Mouse (Mus musculus): Measurements from ENCODE around the gene Trim72. TPM values are rescaled to one million over a fixed set of nuclear protein-coding genes. Genes with fewer than 3 reads are reported as not detected.

Trim72 gene
- total and polyA plus RNA-seq, 3 experiments = 0.14 to 0.19 TPM; not detected in 1

GRCm38 (mm10) chr7:128031403-128031976, 27.7 kb downstream of the Trim72 start (continued):
- peak; percentile 81 for TF ChIP-seq ZNF384 (IDR thresholded peaks at IDR 0.05; ENCODE audit: low read depth, low read length)
- TF ChIP-seq MAZ (IDR thresholded peaks at IDR 0.05; ENCODE audit: low read depth, low read length) = no peak

GRCm38 (mm10) chr7:128032290-128032988, 28.7 kb downstream of the Trim72 start:
- H3K4me3 ChIP-seq (ENCODE audit: control insufficient read depth in 1 of 2, insufficient read depth in 1 of 2, low read depth in 2 of 2, low read length in 2 of 2) = no peak overlapping the region
- H3K27ac ChIP-seq (ENCODE audit: control insufficient read depth, low read depth, low read length) = no peak overlapping the region
- peaks cover 0 to 2% of the 10 kb centered on the region in 2 experiments; a peak in 2 of 4 replicates for H3K36me3 ChIP-seq (ENCODE audit: control insufficient read depth in 1 of 2, insufficient read depth in 2 of 2, low read length in 2 of 2)
- H3K9ac ChIP-seq (ENCODE audit: control insufficient read depth, low read depth, low read length, poor library complexity, severe bottlenecking) = no peak overlapping the region
- peaks cover 2 to 5% of the 10 kb centered on the region in 2 experiments; a peak in 2 of 4 replicates for H3K4me1 ChIP-seq (ENCODE audit: control insufficient read depth in 1 of 2, insufficient read depth in 2 of 2, low read length in 2 of 2)
- H3K9me3 ChIP-seq (replicated peaks; ENCODE audit: insufficient read depth, low read length) = no peaks in the 10 kb centered on the region
- no peaks in the 10 kb centered on the region for H3K27me3 ChIP-seq (ENCODE audit: control insufficient read depth in 1 of 2, insufficient read depth in 2 of 2, low read length in 2 of 2)
- TF ChIP-seq NELFE (IDR thresholded peaks at IDR 0.05; ENCODE audit: low read depth, low read length) = no peak
- TF ChIP-seq HCFC1 (IDR thresholded peaks at IDR 0.05; ENCODE audit: low read depth, low read length) = no peak
- TF ChIP-seq ETS1 (IDR thresholded peaks at IDR 0.05; ENCODE audit: low read depth, low read length) = no peak
- no peak for TF ChIP-seq SMC3 (IDR thresholded peaks at IDR 0.05; ENCODE audit: low read depth, low read length)
- TF ChIP-seq ZKSCAN1 (IDR thresholded peaks at IDR 0.05; ENCODE audit: low read depth, low read length) = no peak
- TF ChIP-seq POLR2AphosphoS5 (IDR thresholded peaks at IDR 0.05; ENCODE audit: borderline replicate concordance, low read depth, low read length) = no peak
- TF ChIP-seq BHLHE40 (IDR thresholded peaks at IDR 0.05; ENCODE audit: borderline replicate concordance, low read depth, low read length) = no peak
- no peak for TF ChIP-seq POLR2AphosphoS2 (IDR thresholded peaks at IDR 0.05; ENCODE audit: low read length)
- no peaks in the 10 kb centered on the region for H3K79me2 ChIP-seq (ENCODE audit: control insufficient read depth, insufficient read depth, low read length, poor library complexity)
- no peak for DNase-seq (ENCODE audit: low read depth, low spot score)

GRCm38 (mm10) chr7:128032989-128033293, 29.2 kb downstream of the Trim72 start:
- Histone ChIP-seq H3K79me2 (ENCODE audit: control insufficient read depth, insufficient read depth, low read length, poor library complexity) (no peaks in the 10 kb centered on the region), H3K9ac (ENCODE audit: control insufficient read depth, low read depth, low read length, poor library complexity, severe bottlenecking) (no peak overlapping the region), H3K4me1 (ENCODE audit: control insufficient read depth in 1 of 2, insufficient read depth in 2 of 2, low read length in 2 of 2) (peaks cover 2 to 5% of the 10 kb centered on the region in 2 experiments; a peak in 2 of 4 replicates), H3K27me3 (ENCODE audit: control insufficient read depth in 1 of 2, insufficient read depth in 2 of 2, low read length in 2 of 2) (no peaks in the 10 kb centered on the region), H3K36me3 (ENCODE audit: control insufficient read depth in 1 of 2, insufficient read depth in 2 of 2, low read length in 2 of 2) (peaks cover 0 to 2% of the 10 kb centered on the region in 2 experiments; a peak in 2 of 4 replicates), H3K4me3 (ENCODE audit: control insufficient read depth in 1 of 2, insufficient read depth in 1 of 2, low read depth in 2 of 2, low read length in 2 of 2) (no peak overlapping the region), H3K9me3 (replicated peaks; ENCODE audit: insufficient read depth, low read length) (no peaks in the 10 kb centered on the region), H3K27ac (ENCODE audit: control insufficient read depth, low read depth, low read length) (no peak overlapping the region)
- DNase-seq (ENCODE audit: low read depth, low spot score) = no peak
- TF ChIP-seq TAL1 (IDR thresholded peaks at IDR 0.05; ENCODE audit: low read length) (no peak), MAFK (IDR thresholded peaks at IDR 0.05; ENCODE audit: borderline replicate concordance, low read depth, low read length) (no peak), BHLHE40 (IDR thresholded peaks at IDR 0.05; ENCODE audit: borderline replicate concordance, low read depth, low read length) (no peak), POLR2AphosphoS2 (IDR thresholded peaks at IDR 0.05; ENCODE audit: low read length) (no peak), GABPA (IDR thresholded peaks at IDR 0.05; ENCODE audit: low read depth, low read length) (no peak), CHD2 (IDR thresholded peaks at IDR 0.05; ENCODE audit: low read length) (no peak)

Measured in MEL (cell line).